Mouse (Mus musculus): ENCODE measurements around the gene Gm20888.
"Not testable (repeated sequence)": the region's sequence is repeated elsewhere in the genome, so short reads cannot be mapped to it uniquely, and the experiment has no call there.

Gene Gm20888

DNA sequence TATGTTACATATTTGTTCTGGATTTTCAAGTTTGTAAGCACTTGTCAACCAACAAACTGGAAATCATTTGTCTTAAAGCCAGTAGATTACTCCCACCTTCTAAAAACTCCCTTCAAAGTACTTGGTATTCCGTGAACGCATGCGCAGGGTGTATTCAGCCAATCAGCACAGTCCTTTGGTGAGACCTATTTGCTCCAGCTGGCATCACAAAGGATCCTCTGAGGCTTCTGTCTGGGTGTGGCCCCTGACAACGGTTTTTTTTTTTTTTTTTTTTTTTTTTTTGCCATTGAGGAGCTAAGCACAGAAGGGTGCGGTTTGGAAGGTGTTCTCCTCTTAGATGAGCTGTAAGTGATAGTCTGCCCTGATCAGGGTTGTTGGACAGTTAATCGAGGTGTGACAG, at the start of gene Gm20888:
Gm20888 (plus strand) TSS at position 301 of the 400 bp plus-strand sequence.
- not testable (repeated sequence) for DNase-seq

All from kidney, postnatal 4 days (tissue).